Mouse (Mus musculus) heart, adult 2 months (tissue): ENCODE measurements around the gene AI661453.

Experiments used
- CTCF ChIP-seq: fragments of 200-600 bp; IDR thresholded peaks from 2 replicates; pipeline ENCODE4 v1.8.1; 2022; ENCODE audit warnings: antibody characterized with exemption, mild to moderate bottlenecking, moderate library complexity
- EP300 ChIP-seq: fragments of 200-500 bp; IDR thresholded peaks from 2 replicates; pipeline ENCODE4 v1.6.1; 2011; ENCODE audit warnings: low read depth, low read length, control low read depth; ENCODE audit not compliant: insufficient read depth
- POLR2A ChIP-seq: fragments of 200-500 bp; IDR thresholded peaks from 2 replicates; pipeline ENCODE4 v1.6.1; 2011; ENCODE audit warnings: mild to moderate bottlenecking, low read depth, low read length, control low read depth; ENCODE audit not compliant: insufficient read depth

DNA sequence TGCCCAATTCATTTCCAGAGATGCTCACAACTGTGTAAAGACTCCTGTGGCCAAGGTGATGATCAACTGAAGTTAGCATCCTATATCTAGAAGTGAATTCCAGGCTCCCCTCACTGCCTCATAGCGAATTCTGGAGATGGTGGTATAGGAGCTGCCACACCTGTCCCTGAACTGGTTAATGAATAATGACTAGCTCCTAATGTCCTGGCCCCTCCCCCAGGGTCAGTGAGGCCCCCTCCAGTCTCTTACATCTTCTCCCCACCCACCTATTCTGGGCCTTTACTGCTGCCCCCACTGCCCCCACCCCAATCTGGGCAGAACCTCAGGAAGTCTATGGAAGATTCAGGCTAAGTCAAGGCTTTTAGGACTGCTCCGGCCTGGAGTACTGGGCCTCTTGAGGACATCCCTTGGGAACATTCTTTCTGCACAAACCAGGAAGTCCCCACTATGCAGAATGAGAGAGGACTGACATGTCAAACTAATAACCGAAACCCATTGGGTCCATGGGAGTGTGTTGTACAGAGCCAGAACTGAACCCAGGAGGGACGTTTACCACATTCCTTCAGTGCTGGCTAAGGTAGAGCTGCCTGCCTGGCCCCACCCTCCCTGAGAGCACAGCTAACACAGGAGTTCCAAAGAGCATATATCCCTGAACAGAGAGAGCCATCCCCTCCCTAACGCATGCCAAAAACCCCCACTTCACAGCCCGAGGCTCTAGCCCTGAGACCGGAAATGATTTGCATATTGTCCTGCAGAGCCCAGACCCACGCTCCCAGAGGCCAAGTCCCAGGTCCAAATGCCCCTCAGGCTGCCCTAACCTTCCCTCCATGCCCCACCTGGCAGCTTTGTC is 12.3 kb downstream of the AI661453 start:
- TF ChIP-seq CTCF (no peak), POLR2A (no peak), EP300 (no peak)
